Mouse (Mus musculus) testis, adult 2 months (tissue): ENCODE data around the gene Cpt1c. TPM values are rescaled to one million over a fixed set of nuclear protein-coding genes. Genes with fewer than 3 reads are reported as not detected.

ENCODE experiments used
- H3K27ac ChIP-seq: fragments of 200-500 bp; 2 replicates; pipeline ENCODE4 v1.5.1; 2012; ENCODE audit warnings: low read depth, low read length; ENCODE audit not compliant: control insufficient read depth, insufficient read depth
- H3K27me3 ChIP-seq: fragments of 200-500 bp; 2 replicates; pipeline ENCODE4 v1.6.1; 2012; ENCODE audit warnings: mild to moderate bottlenecking, low read length, moderate library complexity; ENCODE audit not compliant: control insufficient read depth, insufficient read depth
- H3K36me3 ChIP-seq: fragments of 200-500 bp; 2 replicates; pipeline ENCODE4 v1.6.1; 2012; ENCODE audit warnings: mild to moderate bottlenecking, low read length; ENCODE audit not compliant: control insufficient read depth, insufficient read depth
- H3K4me1 ChIP-seq: fragments of 200-500 bp; 2 replicates; pipeline ENCODE4 v1.6.1; 2012; ENCODE audit warnings: low read length; ENCODE audit not compliant: control insufficient read depth, insufficient read depth
- H3K4me3 ChIP-seq: fragments of 200-500 bp; 2 replicates; pipeline ENCODE4 v1.5.1; 2012; ENCODE audit warnings: low read depth, mild to moderate bottlenecking, low read length, moderate library complexity, mixed read lengths; ENCODE audit not compliant: control insufficient read depth
- CTCF ChIP-seq: fragments of 200-500 bp; IDR thresholded peaks from 2 replicates; pipeline ENCODE4 v1.5.1; 2012; ENCODE audit warnings: low read depth, mild to moderate bottlenecking, inconsistent platforms, low read length, moderate library complexity; ENCODE audit not compliant: control insufficient read depth, insufficient read depth, insufficient replicate concordance
- POLR2A ChIP-seq: fragments of 200-500 bp; IDR thresholded peaks from 2 replicates; pipeline ENCODE4 v1.6.1; 2012; ENCODE audit warnings: low read depth, mild to moderate bottlenecking, inconsistent platforms, low read length, moderate library complexity; ENCODE audit not compliant: control insufficient read depth
- polyA plus RNA-seq: library from polyadenylated mRNA; depleted of rRNA; stranded (reverse); fragments of >200 nt; gene quantifications from 2 replicates; pipeline ENCODE4 v1.2.3, GENCODE M21; 2012

The Cpt1c gene
- polyA plus RNA-seq, 1 experiment: 137 TPM

- Histone ChIP-seq H3K4me3 (peak overlapping the region; percentile 86), H3K36me3 (no peaks in the 10 kb centered on the region), H3K27me3 (no peaks in the 10 kb centered on the region), H3K27ac (peak overlapping the region; percentile 76), H3K4me1 (peaks cover 17% of the 10 kb centered on the region)
- TF ChIP-seq CTCF: no peak
- TF ChIP-seq POLR2A: no peak
These were observed 40.8 kb upstream of the Cpt1c start for GRCm38 (mm10) chr7:45015344-45015956.

- Histone ChIP-seq H3K4me1 (peaks cover 17% of the 10 kb centered on the region), H3K27ac (no peak overlapping the region), H3K4me3 (no peak overlapping the region), H3K36me3 (no peaks in the 10 kb centered on the region; the same call in 1 of the 2 replicates), H3K27me3 (no peaks in the 10 kb centered on the region)
- no peak for TF ChIP-seq CTCF
- TF ChIP-seq POLR2A: no peak
These were observed 39.4 kb upstream of the Cpt1c start for GRCm38 (mm10) chr7:45014096-45014451.

GRCm38 (mm10) chr7:45013366-45014095, 38.9 kb upstream of the Cpt1c start:
- Histone ChIP-seq H3K27ac (no peak overlapping the region), H3K4me1 (peaks cover 14% of the 10 kb centered on the region), H3K27me3 (no peaks in the 10 kb centered on the region), H3K36me3 (no peaks in the 10 kb centered on the region; the same call in 1 of the 2 replicates), H3K4me3 (no peak overlapping the region)
- TF ChIP-seq POLR2A: no peak
- TF ChIP-seq CTCF: no peak

GRCm38 (mm10) chr7:45012824-45013223, 38.2 kb upstream of the Cpt1c start:
- Histone ChIP-seq H3K4me3 (no peak overlapping the region), H3K36me3 (no peaks in the 10 kb centered on the region; the same call in 1 of the 2 replicates)

GRCm38 (mm10) chr7:45012011-45012410, 37.4 kb upstream of the Cpt1c start:
- H3K4me1 ChIP-seq: peaks cover 2% of the 10 kb centered on the region
- H3K4me3 ChIP-seq: no peak overlapping the region

More at GRCm38 (mm10) chr7:45012824-45013223, 38.2 kb upstream of the Cpt1c start:
- no peak overlapping the region for H3K27ac ChIP-seq
- TF ChIP-seq CTCF: no peak
- TF ChIP-seq POLR2A: no peak
- no peaks in the 10 kb centered on the region for H3K27me3 ChIP-seq
- H3K4me1 ChIP-seq: peaks cover 9% of the 10 kb centered on the region

GRCm38 (mm10) chr7:45008411-45008810, 33.8 kb upstream of the Cpt1c start:
- H3K27me3 ChIP-seq: no peaks in the 10 kb centered on the region
- TF ChIP-seq CTCF (no peak), POLR2A (no peak)
- no peak overlapping the region for H3K4me3 ChIP-seq
- H3K36me3 ChIP-seq: peaks cover 2% of the 10 kb centered on the region
- no peaks in the 10 kb centered on the region for H3K4me1 ChIP-seq
- H3K27ac ChIP-seq: no peak overlapping the region

More at GRCm38 (mm10) chr7:45012011-45012410, 37.4 kb upstream of the Cpt1c start:
- no peaks in the 10 kb centered on the region for H3K27me3 ChIP-seq
- H3K27ac ChIP-seq: no peak overlapping the region
- no peaks in the 10 kb centered on the region; the same call in 1 of the 2 replicates for H3K36me3 ChIP-seq
- TF ChIP-seq POLR2A (no peak), CTCF (no peak)

- TF ChIP-seq CTCF (no peak), POLR2A (no peak)
- Histone ChIP-seq H3K4me3 (no peak overlapping the region), H3K27me3 (no peaks in the 10 kb centered on the region), H3K36me3 (peaks cover 2% of the 10 kb centered on the region), H3K27ac (no peak overlapping the region), H3K4me1 (no peaks in the 10 kb centered on the region)
These were observed 33.2 kb upstream of the Cpt1c start for GRCm38 (mm10) chr7:45007846-45008245.

- TF ChIP-seq CTCF (no peak), POLR2A (no peak)
- Histone ChIP-seq H3K4me1 (no peaks in the 10 kb centered on the region), H3K27me3 (no peaks in the 10 kb centered on the region), H3K4me3 (no peak overlapping the region), H3K27ac (no peak overlapping the region), H3K36me3 (peaks cover 2% of the 10 kb centered on the region)
These were observed 32.5 kb upstream of the Cpt1c start for GRCm38 (mm10) chr7:45007141-45007540.
